Mouse (Mus musculus) lung, postnatal 0 days (tissue): ENCODE data around the gene Cd80.

Source experiments
- CTCF ChIP-seq: IDR thresholded peaks from 2 replicates; pipeline ENCODE4 v1.5.1; 2016; ENCODE audit warnings: antibody characterized with exemption, mild to moderate bottlenecking
- EP300 ChIP-seq: IDR thresholded peaks from 2 replicates; pipeline ENCODE4 v1.6.1; 2016; ENCODE audit warnings: antibody characterized with exemption, mild to moderate bottlenecking, control low read depth

DNA sequence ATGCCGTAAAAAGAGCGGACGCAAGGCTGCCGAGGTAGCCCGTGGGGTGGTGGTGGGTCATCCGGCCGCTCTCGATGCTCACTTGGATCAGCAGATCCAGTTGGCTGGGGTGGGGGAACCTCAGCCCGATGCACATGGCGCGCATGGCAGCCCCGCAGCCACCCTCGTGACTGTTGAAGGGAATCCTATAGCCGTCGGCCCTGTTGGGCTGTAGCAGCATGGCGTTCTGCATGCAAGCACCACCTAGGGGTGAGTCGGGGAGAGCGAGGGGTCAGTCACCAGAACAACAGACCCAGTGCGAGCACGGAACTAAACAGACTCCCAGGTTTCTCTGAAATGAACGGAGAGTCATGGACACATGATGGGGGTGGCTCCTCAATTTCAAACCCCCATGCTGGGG, 8.0 kb upstream of the Cd80 start:
- no peak for TF ChIP-seq CTCF
- no peak for TF ChIP-seq EP300
